Mouse (Mus musculus) frontal cortex, postnatal 10 days (tissue): ENCODE measurements at regions not wholly inside any gene's neighbourhood (a gene's known extent, or its start where the extent isn't known, plus 50 kb on each side); places are given as distances from the start of the nearest gene placed in this dataset.
A peak's percentile ranks its signal among the peaks of the same experiment; 100 is the strongest.

Experiments used
- DNase-seq, 2 experiments: peaks; one replicate each; pipeline ENCODE4 v3.0.0; 2022; ENCODE audit warnings: low spot score in 2 of 2, mixed read lengths in 1 of 2

- DNase-seq = no peak
Measured at GRCm38 (mm10) chr5:43137777-43138176, 95.2 kb upstream of the Cpeb2 start.

GRCm38 (mm10) chr5:43138931-43139486 is 94.0 kb upstream of the Cpeb2 start:
- no peak for DNase-seq

- no peak for DNase-seq
Measured at GRCm38 (mm10) chr5:43139813-43140212, 93.2 kb upstream of the Cpeb2 start.

DNA sequence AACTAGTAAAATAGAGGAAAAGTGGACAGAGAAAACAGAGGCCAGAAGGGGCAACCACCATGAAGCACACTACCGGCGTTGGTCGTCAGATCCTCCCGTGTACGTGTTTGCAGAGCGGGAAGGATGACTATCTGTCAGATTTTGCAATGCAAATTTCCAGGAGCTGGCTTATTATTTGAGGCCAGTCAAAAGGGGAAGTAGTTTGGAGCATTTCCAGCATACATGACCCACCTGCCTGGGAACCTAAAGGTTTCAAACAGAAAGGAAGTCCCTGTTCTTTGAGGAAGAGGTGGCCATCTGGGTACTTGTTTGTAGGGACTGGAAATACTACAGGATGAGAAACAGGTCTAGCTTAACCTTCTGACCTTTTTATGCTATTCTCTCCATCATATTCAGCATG is 87.0 kb upstream of the Cpeb2 start:
- no peak for DNase-seq

DNA sequence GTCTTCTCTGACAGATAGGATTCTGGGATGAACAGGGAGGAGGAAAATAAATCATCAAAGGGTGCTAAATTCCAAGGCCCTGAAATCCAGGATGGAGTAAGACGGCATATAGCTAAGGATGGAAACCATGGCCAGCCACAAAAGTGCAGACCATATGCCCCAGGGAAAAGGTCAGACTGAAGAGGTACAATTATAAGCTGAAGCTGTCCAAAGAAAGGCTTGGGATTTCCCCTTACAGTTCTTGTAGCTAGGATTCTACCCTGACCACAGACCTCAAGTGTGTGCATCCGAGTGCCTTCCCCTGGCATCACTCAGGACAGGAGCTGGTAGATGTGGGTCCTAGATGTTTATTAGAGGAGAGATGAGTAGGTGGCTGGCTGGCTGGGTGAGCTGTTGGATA is 86.0 kb upstream of the Cpeb2 start:
- DNase-seq = no peak

DNA sequence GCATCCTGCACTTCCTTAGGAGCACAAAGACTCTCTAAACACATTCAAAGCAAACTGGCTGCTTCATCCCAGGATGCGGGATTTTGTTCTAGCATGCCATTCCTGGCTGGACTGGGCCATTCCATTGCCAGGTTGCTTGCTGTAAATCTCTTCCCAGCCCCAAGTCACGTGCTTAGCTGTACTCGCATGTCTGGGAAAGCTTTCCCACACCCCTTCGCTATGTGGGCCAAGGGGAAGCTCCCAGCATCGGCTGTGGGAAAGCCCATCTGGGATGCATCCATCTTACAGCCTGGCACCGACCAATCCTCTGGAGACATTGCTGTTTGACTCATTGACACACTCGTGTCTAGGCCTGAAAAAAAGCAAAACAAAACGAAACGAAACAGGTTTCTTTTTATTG is 84.5 kb upstream of the Cpeb2 start:
- DNase-seq = no peak

DNA sequence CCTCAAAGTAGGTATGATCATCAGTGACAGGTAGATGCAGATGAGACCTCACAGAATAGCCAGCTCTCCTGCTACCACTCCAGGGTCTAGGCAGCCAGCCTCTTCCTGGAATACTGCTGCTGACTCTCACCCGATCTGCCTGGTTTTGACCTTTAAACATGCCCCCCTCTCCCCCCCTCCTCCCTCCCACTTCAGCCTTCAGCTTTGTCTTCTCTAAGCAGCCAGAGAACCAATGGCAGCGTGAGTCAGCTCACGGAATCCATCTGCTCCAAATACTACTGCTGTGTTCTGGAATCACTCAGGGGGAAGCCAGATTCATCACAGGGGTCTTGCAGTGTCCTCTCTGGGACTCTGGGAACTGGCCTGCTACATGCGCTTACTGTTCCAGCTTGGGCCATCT is 83.4 kb upstream of the Cpeb2 start:
- DNase-seq = no peak

GRCm38 (mm10) chr5:43151099-43151774 is 81.7 kb upstream of the Cpeb2 start:
- DNase-seq = no peak

DNA sequence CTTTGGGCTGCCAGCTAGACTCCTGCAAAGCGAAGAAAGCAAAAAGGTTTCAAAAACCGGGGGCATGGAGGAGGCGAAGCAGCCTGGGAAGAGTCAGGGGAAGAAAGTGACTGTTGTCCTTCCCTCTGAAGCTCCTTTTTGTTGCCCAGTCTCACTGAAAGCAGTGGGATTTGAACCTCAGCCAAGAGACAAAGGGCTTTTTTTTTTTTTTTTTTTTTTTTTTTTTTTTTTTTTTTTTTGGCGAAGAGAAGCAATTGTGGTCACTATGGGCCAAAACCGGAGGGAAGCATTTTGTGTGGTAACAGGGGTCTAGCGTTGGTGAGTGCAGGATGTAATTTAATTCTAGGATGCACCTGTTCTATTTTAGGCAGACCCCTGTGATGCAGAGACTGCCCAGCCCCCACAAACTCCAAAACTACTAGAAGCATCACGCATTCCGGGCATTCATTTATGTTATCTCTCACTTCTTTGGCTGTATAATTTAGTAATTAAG is 80.8 kb upstream of the Cpeb2 start:
- peak in 1 of 2 experiments; percentile 11 for DNase-seq

DNA sequence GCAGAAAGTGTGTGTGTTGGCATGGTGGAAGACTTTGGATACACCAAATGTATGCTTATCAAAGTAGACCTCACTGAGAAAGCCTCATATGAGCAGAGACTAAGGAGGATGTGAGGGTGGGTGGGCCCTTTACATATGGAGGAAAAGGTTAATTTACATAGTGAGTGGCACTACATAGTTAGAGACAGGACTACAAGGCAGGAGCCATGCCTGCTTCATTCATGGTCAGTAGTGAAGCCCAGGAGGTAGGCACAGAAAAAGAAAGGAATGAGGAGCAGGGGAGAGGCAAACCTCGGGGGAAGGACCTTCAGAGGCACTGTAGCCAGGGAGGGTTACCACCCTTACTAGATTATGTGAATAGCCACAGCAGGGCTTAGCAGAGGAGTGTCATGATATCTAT is 80.1 kb upstream of the Cpeb2 start:
- DNase-seq = no peak

- DNase-seq = no peak
Measured at GRCm38 (mm10) chr5:43156771-43157170, 76.2 kb upstream of the Cpeb2 start.

GRCm38 (mm10) chr5:43160140-43160539 is 72.8 kb upstream of the Cpeb2 start:
- no peak for DNase-seq

- DNase-seq = no peak
Measured at GRCm38 (mm10) chr5:43181475-43181874, 51.5 kb upstream of the Cpeb2 start.
